Mouse (Mus musculus) forebrain, embryonic 15.5 days (tissue): ENCODE measurements around the gene Arnt2. TPM values are rescaled to one million over a fixed set of nuclear protein-coding genes. Genes with fewer than 3 reads are reported as not detected.
A peak's percentile ranks its signal among the peaks of the same experiment; 100 is the strongest.

Source experiments
- ATAC-seq: fragments of 200-750 bp; cut with Nextera tagmentation; replicated peaks from 2 replicates; pipeline ENCODE4 v1.8.0; 2017; ENCODE audit warnings: mild to moderate bottlenecking, moderate TSS enrichment, moderate library complexity
- H3K27ac ChIP-seq: fragments of 300-500 bp; sonication (generic); replicated peaks from 2 replicates; pipeline ENCODE4 v1.5.1; 2015; ENCODE audit warnings: mild to moderate bottlenecking, inconsistent platforms
- H3K27me3 ChIP-seq: fragments of 300-500 bp; sonication (generic); 2 replicates; pipeline ENCODE4 v1.6.1; 2015; ENCODE audit warnings: inconsistent platforms
- H3K36me3 ChIP-seq: fragments of 300-500 bp; sonication (generic); 2 replicates; pipeline ENCODE4 v1.6.1; 2015; ENCODE audit warnings: mild to moderate bottlenecking, inconsistent platforms
- H3K4me1 ChIP-seq: fragments of 300-500 bp; sonication (generic); 2 replicates; pipeline ENCODE4 v1.6.1; 2015; ENCODE audit warnings: inconsistent platforms
- H3K4me2 ChIP-seq: fragments of 300-500 bp; sonication (generic); replicated peaks from 2 replicates; pipeline ENCODE4 v1.6.1; 2015; ENCODE audit warnings: mild to moderate bottlenecking, inconsistent platforms
- H3K4me3 ChIP-seq: fragments of 300-500 bp; sonication (generic); 2 replicates; pipeline ENCODE4 v1.5.1; 2015; ENCODE audit warnings: mild to moderate bottlenecking, inconsistent platforms
- H3K9ac ChIP-seq: fragments of 300-500 bp; sonication (generic); replicated peaks from 2 replicates; pipeline ENCODE4 v1.6.1; 2015; ENCODE audit warnings: mild to moderate bottlenecking, inconsistent platforms
- H3K9me3 ChIP-seq: fragments of 300-500 bp; sonication (generic); 2 replicates; pipeline ENCODE4 v1.6.1; 2016; ENCODE audit warnings: inconsistent platforms
- WGBS: fragments of 180-500 bp; shearing (Covaris S2); methylation state at CpG from one replicate; pipeline ENCODE4 v1.1.7; 2015; ENCODE audit warnings: mixed read lengths; 5-methylcytosine and 5-hydroxymethylcytosine counted together
- polyA plus RNA-seq: library from polyadenylated mRNA; unstranded; fragments of >200 nt; fragmentation: Nextera tagmentation; extraction: Ambion mirVana; gene quantifications from 2 replicates; pipeline ENCODE4 v1.2.1, GENCODE M21; 2015

Gene Arnt2
- 59.1 and 61.2 TPM in 2 replicates for polyA plus RNA-seq

GRCm38 (mm10) chr7:84409896-84410521 lies at the start of gene Arnt2:
TSS of gene Arnt2 (minus strand) at chr7:84410176.
- ATAC-seq, result peak; percentile 92

GRCm38 (mm10) chr7:84451681-84452080 lies 41.7 kb upstream of the Arnt2 start:
- no peaks in the 10 kb centered on the region for H3K36me3 ChIP-seq
- no peak overlapping the region for H3K4me2 ChIP-seq
- H3K27ac ChIP-seq, result no peak overlapping the region
- no peak overlapping the region for H3K9ac ChIP-seq
- H3K9me3 ChIP-seq, result no peaks in the 10 kb centered on the region
- ATAC-seq, result no peak
- H3K27me3 ChIP-seq, result no peaks in the 10 kb centered on the region
- H3K4me3 ChIP-seq, result no peak overlapping the region
- H3K4me1 ChIP-seq, result no peaks in the 10 kb centered on the region

More at GRCm38 (mm10) chr7:84409896-84410521, at the start of gene Arnt2:
- no peaks in the 10 kb centered on the region for H3K9me3 ChIP-seq
- peak within 1 kb of the TSS; percentile 98 for H3K9ac ChIP-seq
- 3% methylated on average over 66 of the region's 69 CpGs for WGBS
- H3K4me1 ChIP-seq, result peaks cover 34% of the 10 kb centered on the region
- peak within 1 kb of the TSS; percentile 95 for H3K27ac ChIP-seq
- H3K27me3 ChIP-seq, result no peaks in the 10 kb centered on the region
- peak within 1 kb of the TSS; percentile 72 for H3K4me2 ChIP-seq
- no peaks in the 10 kb centered on the region for H3K36me3 ChIP-seq
- H3K4me3 ChIP-seq, result peak within 1 kb of the TSS; percentile 94

- Histone ChIP-seq H3K27me3 (no peaks in the 10 kb centered on the region), H3K36me3 (no peaks in the 10 kb centered on the region), H3K9ac (no peak overlapping the region), H3K4me3 (no peak overlapping the region), H3K27ac (0 out of 2 replicates have a peak overlapping the region, but pooled peaks have one; percentile 8), H3K4me2 (no peak overlapping the region), H3K9me3 (no peaks in the 10 kb centered on the region), H3K4me1 (no peaks in the 10 kb centered on the region)
- WGBS, result 24% methylated on average over 2 of the region's 2 CpGs
- peak; percentile 80 for ATAC-seq
Observed at GRCm38 (mm10) chr7:84449066-84449465, 39.1 kb upstream of the Arnt2 start.

GRCm38 (mm10) chr7:84448512-84448911 lies 38.5 kb upstream of the Arnt2 start:
- Histone ChIP-seq H3K27ac (no peak overlapping the region), H3K4me2 (no peak overlapping the region), H3K9ac (no peak overlapping the region), H3K4me3 (no peak overlapping the region), H3K4me1 (no peaks in the 10 kb centered on the region), H3K36me3 (no peaks in the 10 kb centered on the region), H3K9me3 (no peaks in the 10 kb centered on the region), H3K27me3 (no peaks in the 10 kb centered on the region)
- ATAC-seq, result no peak

- Histone ChIP-seq H3K4me1 (no peaks in the 10 kb centered on the region), H3K4me2 (no peak overlapping the region), H3K27ac (no peak overlapping the region), H3K9me3 (no peaks in the 10 kb centered on the region), H3K9ac (no peak overlapping the region), H3K36me3 (no peaks in the 10 kb centered on the region), H3K4me3 (no peak overlapping the region), H3K27me3 (no peaks in the 10 kb centered on the region)
- WGBS, result 57% methylated on average over 5 of the region's 5 CpGs
- ATAC-seq, result peak; percentile 62; the same call in 1 of the 2 replicates
Observed at GRCm38 (mm10) chr7:84447740-84448435, 37.9 kb upstream of the Arnt2 start.

- Histone ChIP-seq H3K4me3 (no peak overlapping the region), H3K9me3 (no peaks in the 10 kb centered on the region), H3K9ac (no peak overlapping the region), H3K4me1 (no peaks in the 10 kb centered on the region), H3K36me3 (no peaks in the 10 kb centered on the region), H3K27ac (no peak overlapping the region), H3K27me3 (no peaks in the 10 kb centered on the region), H3K4me2 (no peak overlapping the region)
- 20% methylated on average over 4 of the region's 4 CpGs for WGBS
- peak; percentile 21; the same call in 1 of the 2 replicates for ATAC-seq
Observed at GRCm38 (mm10) chr7:84447060-84447459, 37.1 kb upstream of the Arnt2 start.

GRCm38 (mm10) chr7:84442343-84442911 lies 32.5 kb upstream of the Arnt2 start:
- WGBS, result 87% methylated on average over 2 of the region's 2 CpGs
- no peaks in the 10 kb centered on the region for H3K36me3 ChIP-seq

GRCm38 (mm10) chr7:84439606-84440005 lies 29.6 kb upstream of the Arnt2 start:
- H3K27ac ChIP-seq, result no peak overlapping the region
- no peaks in the 10 kb centered on the region for H3K27me3 ChIP-seq
- no peaks in the 10 kb centered on the region for H3K36me3 ChIP-seq
- WGBS, result 74% methylated on average over 1 of the region's 1 CpGs
- H3K4me2 ChIP-seq, result no peak overlapping the region
- H3K9ac ChIP-seq, result no peak overlapping the region
- no peak for ATAC-seq
- no peaks in the 10 kb centered on the region for H3K4me1 ChIP-seq
- H3K9me3 ChIP-seq, result no peaks in the 10 kb centered on the region
- H3K4me3 ChIP-seq, result no peak overlapping the region

More at GRCm38 (mm10) chr7:84442343-84442911, 32.5 kb upstream of the Arnt2 start:
- no peak overlapping the region for H3K4me3 ChIP-seq
- H3K4me2 ChIP-seq, result no peak overlapping the region
- no peaks in the 10 kb centered on the region for H3K4me1 ChIP-seq
- H3K27me3 ChIP-seq, result no peaks in the 10 kb centered on the region
- ATAC-seq, result no peak
- H3K27ac ChIP-seq, result no peak overlapping the region
- no peaks in the 10 kb centered on the region for H3K9me3 ChIP-seq
- no peak overlapping the region for H3K9ac ChIP-seq

- H3K27me3 ChIP-seq, result no peaks in the 10 kb centered on the region
- H3K4me3 ChIP-seq, result no peak overlapping the region
- no peaks in the 10 kb centered on the region for H3K36me3 ChIP-seq
- H3K9ac ChIP-seq, result no peak overlapping the region
- WGBS, result 68% methylated on average over 2 of the region's 2 CpGs
- no peak for ATAC-seq
- no peak overlapping the region for H3K4me2 ChIP-seq
- no peak overlapping the region for H3K27ac ChIP-seq
- no peaks in the 10 kb centered on the region for H3K4me1 ChIP-seq
- H3K9me3 ChIP-seq, result no peaks in the 10 kb centered on the region
Observed at GRCm38 (mm10) chr7:84434901-84435300, 24.9 kb upstream of the Arnt2 start.

GRCm38 (mm10) chr7:84432151-84432550 lies 22.2 kb upstream of the Arnt2 start:
- H3K36me3 ChIP-seq, result no peaks in the 10 kb centered on the region
- H3K9me3 ChIP-seq, result no peaks in the 10 kb centered on the region
- ATAC-seq, result no peak

GRCm38 (mm10) chr7:84427221-84427620 lies 17.2 kb upstream of the Arnt2 start:
- no peak for ATAC-seq
- 91% methylated on average over 2 of the region's 2 CpGs for WGBS
- Histone ChIP-seq H3K4me3 (no peak overlapping the region), H3K9me3 (no peaks in the 10 kb centered on the region), H3K36me3 (no peaks in the 10 kb centered on the region), H3K4me2 (no peak overlapping the region), H3K9ac (no peak overlapping the region), H3K27ac (no peak overlapping the region), H3K4me1 (peaks cover 8% of the 10 kb centered on the region; the same call in 1 of the 2 replicates), H3K27me3 (no peaks in the 10 kb centered on the region)

More at GRCm38 (mm10) chr7:84432151-84432550, 22.2 kb upstream of the Arnt2 start:
- no peak overlapping the region for H3K4me2 ChIP-seq
- H3K4me3 ChIP-seq, result no peak overlapping the region
- no peaks in the 10 kb centered on the region for H3K27me3 ChIP-seq
- no peak overlapping the region for H3K27ac ChIP-seq
- no peaks in the 10 kb centered on the region for H3K4me1 ChIP-seq
- no peak overlapping the region for H3K9ac ChIP-seq

GRCm38 (mm10) chr7:84424670-84425385 lies 14.9 kb upstream of the Arnt2 start:
- no peaks in the 10 kb centered on the region for H3K9me3 ChIP-seq
- no peak overlapping the region for H3K4me2 ChIP-seq
- H3K27me3 ChIP-seq, result no peaks in the 10 kb centered on the region
- 16% methylated on average over 7 of the region's 7 CpGs for WGBS
- no peak overlapping the region for H3K27ac ChIP-seq
- H3K9ac ChIP-seq, result no peak overlapping the region
- H3K4me3 ChIP-seq, result no peak overlapping the region
- peaks cover 8% of the 10 kb centered on the region; the same call in 1 of the 2 replicates for H3K4me1 ChIP-seq
- ATAC-seq, result peak; percentile 46
- H3K36me3 ChIP-seq, result no peaks in the 10 kb centered on the region
